ENCODE assay signal across 9 mouse cellular contexts in the genomic region with DNA sequence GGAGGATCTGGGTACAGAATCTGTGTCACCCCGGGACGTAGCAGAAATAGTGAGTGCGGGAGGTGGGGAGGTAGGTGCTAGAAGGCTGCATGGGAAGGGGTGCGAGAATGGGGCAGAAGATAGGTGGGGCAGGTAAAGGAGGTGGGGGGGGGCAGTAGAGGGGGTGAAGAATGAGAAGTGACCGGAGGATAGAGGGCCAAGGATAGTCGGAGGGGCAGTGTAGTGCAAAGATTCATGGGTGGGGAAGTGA. TPM values are rescaled to one million over a fixed set of nuclear protein-coding genes. Genes with fewer than 3 reads are reported as not detected.
A peak's percentile ranks its signal among the peaks of the same experiment; 100 is the strongest.
DNase-seq lines count a peak whose midpoint lies in the region; ATAC-seq and TF ChIP-seq lines count a peak whose summit lies in the region.
"Had no signal": no experiment of that assay in that cellular context is flagged by ENCODE, and none has a peak within 500 bp of the region (broad histone marks: within the 10 kb centered on the region; RNA-seq: fewer than 3 reads in every experiment).

No protein-coding gene starts in this region.

- no peak for TF ChIP-seq POLR2A in heart, adult 2 months (IDR thresholded peaks at IDR 0.05; ENCODE audit: insufficient read depth, low read depth, low read length)

- no peaks in the 10 kb centered on the region for H3K27me3 ChIP-seq in heart, adult 2 months (ENCODE audit: control insufficient read depth, insufficient read depth, low read length)
- H3K27me3 ChIP-seq in liver, embryonic 12.5 days (replicated peaks), result peaks cover 16% of the 10 kb centered on the region

- peak overlapping the region; percentile 97 for H3K27ac ChIP-seq in heart, adult 2 months
- H3K27ac ChIP-seq in liver, embryonic 12.5 days, result peak overlapping the region; percentile 25; the same call in 1 of the 2 replicates

- peaks cover 2% of the 10 kb centered on the region; the same call in 1 of the 2 replicates for H3K4me1 ChIP-seq in heart, adult 2 months (ENCODE audit: control insufficient read depth, insufficient read depth, low read length)
- peaks cover 23% of the 10 kb centered on the region for H3K4me1 ChIP-seq in liver, embryonic 12.5 days

- TF ChIP-seq EP300 in heart, adult 2 months (IDR thresholded peaks at IDR 0.05; ENCODE audit: insufficient read depth, low read depth, low read length), result no peak

- ATAC-seq in liver, embryonic 12.5 days, result no peak

- peak overlapping the region; percentile 77 for H3K4me3 ChIP-seq in heart, adult 2 months
- peak overlapping the region; percentile 62 for H3K4me3 ChIP-seq in liver, embryonic 12.5 days

- DNase-seq in heart, adult 2 months, result peak in 1 of 2 experiments; percentile 23
- DNase-seq in heart, adult 9 months (ENCODE audit: low spot score in 2 of 2), result no peak
- peak; percentile 39 for DNase-seq in thymus, postnatal 14 days
- DNase-seq in thymus, postnatal 0 days (ENCODE audit: low spot score), result no peak
- DNase-seq in natural killer cell, adult 2 months (ENCODE audit: low spot score in 2 of 2), result no peak
- no peak for DNase-seq in left cerebral cortex, postnatal 14 days (ENCODE audit: low spot score in 2 of 2)
- no peak for DNase-seq in layer of hippocampus, adult 18-20 months (ENCODE audit: low spot score in 2 of 2)

- intact Hi-C loops in heart, adult 2 months (cut with DNase I), result loop anchor here (1.0 to 10.0 kb wide), 4 partner anchors 27 to 235 kb away; a partner anchor contains a TSS
- intact Hi-C loops in left cerebral cortex, postnatal 14 days (cut with DNase I), result loop anchor here (5.0 to 10.0 kb wide), 4 partner anchors 93 to 235 kb away; a partner anchor contains a TSS

- H3K79me2 ChIP-seq in heart, adult 2 months (replicated peaks; ENCODE audit: control insufficient read depth, insufficient read depth, low read length), result no peaks in the 10 kb centered on the region

- 5% methylated on average over 6 of the region's 6 CpGs for WGBS in heart, adult 2 months
- 5% methylated on average over 6 of the region's 6 CpGs for WGBS in liver, embryonic 12.5 days (ENCODE audit: insufficient replicate concordance)

- H3K36me3 ChIP-seq in heart, adult 2 months (ENCODE audit: control insufficient read depth, insufficient read depth, low read length), result no peaks in the 10 kb centered on the region
- 0 out of 2 replicates have a peak, but pooled peaks cover 6% of the 10 kb centered on the region for H3K36me3 ChIP-seq in liver, embryonic 12.5 days

- H3K9me3 ChIP-seq in liver, embryonic 12.5 days (replicated peaks), result no peaks in the 10 kb centered on the region

- H3K9ac ChIP-seq in heart, adult 2 months (ENCODE audit: low read depth, low read length), result peak overlapping the region; percentile 76
- peak overlapping the region; percentile 73 for H3K9ac ChIP-seq in liver, embryonic 12.5 days

- peak overlapping the region; percentile 84 for H3K4me2 ChIP-seq in liver, embryonic 12.5 days

- TF ChIP-seq CTCF in heart, adult 2 months (IDR thresholded peaks at IDR 0.05), result no peak

RNA-seq across cellular contexts. Expression of a gene that starts 0.7 kb away (rescaled TPM):
- total RNA-seq in heart, adult 2 months (2021), result 10 to 100 TPM; 10.5 to 16.4 TPM
- polyA plus RNA-seq in heart, adult 2 months (2012; rRNA removed), result 39.1 and 44.1 TPM in 2 replicates
- 31.5 and 32.3 TPM in 2 replicates for polyA plus RNA-seq in thymus, postnatal 0 days (2015; fragmentation: Nextera tagmentation; extraction: Ambion mirVana)
- polyA plus RNA-seq in liver, embryonic 12.5 days (2016; fragmentation: Nextera tagmentation; extraction: Ambion mirVana), result 34.5 and 34.8 TPM in 2 replicates
- total RNA-seq in left cerebral cortex, postnatal 14 days (2021), result 10 to 100 TPM; 12.2 to 21.8 TPM
- 10 to 100 TPM; 12.0 to 14.2 TPM for total RNA-seq in layer of hippocampus, adult 18-20 months (2021)

RNA-seq across cellular contexts. Expression of a gene that starts 17.9 kb away (rescaled TPM):
- not detected for total RNA-seq in heart, adult 2 months (2021)
- polyA plus RNA-seq in heart, adult 2 months (2012; rRNA removed), result 0.12 and 0.20 TPM in 2 replicates
- polyA plus RNA-seq in thymus, postnatal 0 days (2015; fragmentation: Nextera tagmentation; extraction: Ambion mirVana), result not detected in 2 replicates
- polyA plus RNA-seq in liver, embryonic 12.5 days (2016; fragmentation: Nextera tagmentation; extraction: Ambion mirVana), result not detected in 2 replicates
- not detected for total RNA-seq in left cerebral cortex, postnatal 14 days (2021)
- total RNA-seq in layer of hippocampus, adult 18-20 months (2021), result not detected
- polyA plus RNA-seq: CD4-positive, CD25-positive, alpha-beta regulatory T cell, adult 4 months had no signal

RNA-seq across cellular contexts. Expression of a gene that starts 18.5 kb away (rescaled TPM):
- not detected for total RNA-seq in heart, adult 2 months (2021)
- polyA plus RNA-seq in heart, adult 2 months (2012; rRNA removed), result not detected in 2 replicates
- not detected in 2 replicates for polyA plus RNA-seq in thymus, postnatal 0 days (2015; fragmentation: Nextera tagmentation; extraction: Ambion mirVana)
- polyA plus RNA-seq in liver, embryonic 12.5 days (2016; fragmentation: Nextera tagmentation; extraction: Ambion mirVana), result not detected in 2 replicates
- total RNA-seq in left cerebral cortex, postnatal 14 days (2021), result not detected
- total RNA-seq in layer of hippocampus, adult 18-20 months (2021), result not detected
- polyA plus RNA-seq: CD4-positive, CD25-positive, alpha-beta regulatory T cell, adult 4 months had no signal

RNA-seq across cellular contexts. Expression of a gene that starts 30.0 kb away (rescaled TPM):
- total RNA-seq in heart, adult 2 months (2021), result not detected
- polyA plus RNA-seq in heart, adult 2 months (2012; rRNA removed), result not detected in 2 replicates
- polyA plus RNA-seq in thymus, postnatal 0 days (2015; fragmentation: Nextera tagmentation; extraction: Ambion mirVana), result not detected in 2 replicates
- not detected in 2 replicates for polyA plus RNA-seq in liver, embryonic 12.5 days (2016; fragmentation: Nextera tagmentation; extraction: Ambion mirVana)
- total RNA-seq in left cerebral cortex, postnatal 14 days (2021), result not detected
- not detected for total RNA-seq in layer of hippocampus, adult 18-20 months (2021)
- polyA plus RNA-seq: CD4-positive, CD25-positive, alpha-beta regulatory T cell, adult 4 months had no signal

RNA-seq across cellular contexts. Expression of a gene that starts 30.0 kb away (rescaled TPM):
- not detected for total RNA-seq in heart, adult 2 months (2021)
- polyA plus RNA-seq in heart, adult 2 months (2012; rRNA removed), result not detected in 2 replicates
- polyA plus RNA-seq in thymus, postnatal 0 days (2015; fragmentation: Nextera tagmentation; extraction: Ambion mirVana), result not detected in 2 replicates
- polyA plus RNA-seq in liver, embryonic 12.5 days (2016; fragmentation: Nextera tagmentation; extraction: Ambion mirVana), result not detected in 2 replicates
- total RNA-seq in left cerebral cortex, postnatal 14 days (2021), result not detected
- not detected for total RNA-seq in layer of hippocampus, adult 18-20 months (2021)
- polyA plus RNA-seq: CD4-positive, CD25-positive, alpha-beta regulatory T cell, adult 4 months had no signal
